Mouse (Mus musculus) gastrocnemius, postnatal 14 days (tissue): ENCODE results near the gene Cep83. TPM values are rescaled to one million over a fixed set of nuclear protein-coding genes. Genes with fewer than 3 reads are reported as not detected.

Experiments used
- DNase-seq: peaks from one replicate; pipeline ENCODE4 v3.0.0; 2021; ENCODE audit warnings: mixed read lengths
- intact Hi-C: fragments of 180-260 bp; cut with DNase I; formaldehyde crosslinking; loops from one replicate; pipeline ENCODE4 v1.15.1; 2025; ENCODE audit warnings: low total_unique reads
- total RNA-seq, 2 experiments: library from RNA; stranded (reverse); gene quantifications; 2 replicates each; pipeline ENCODE4 v1.2.3; 2021

Cep83 gene
- total RNA-seq, 2 experiments from 2014 or later = 12.2 to 13.4 TPM

GRCm38 (mm10) chr10:94747011-94747410, 58.6 kb downstream of the Cep83 start:
- intact Hi-C loops = no loop called here

GRCm38 (mm10) chr10:94771496-94771895, 83.0 kb downstream of the Cep83 start:
- intact Hi-C loops = no loop called here
- no peak for DNase-seq

More at GRCm38 (mm10) chr10:94747011-94747410, 58.6 kb downstream of the Cep83 start:
- peak; percentile 67 for DNase-seq

- intact Hi-C loops = no loop called here
- no peak for DNase-seq
Observed at GRCm38 (mm10) chr10:94777576-94777975, 89.1 kb downstream of the Cep83 start.

GRCm38 (mm10) chr10:94779319-94779718, 90.9 kb downstream of the Cep83 start:
- intact Hi-C loops = no loop called here
- no peak for DNase-seq

- intact Hi-C loops = no loop called here
- DNase-seq = no peak
Observed at GRCm38 (mm10) chr10:94780618-94781262, 92.3 kb downstream of the Cep83 start.

- intact Hi-C loops = no loop called here
- no peak for DNase-seq
Observed at GRCm38 (mm10) chr10:94789205-94789604, 100.8 kb downstream of the Cep83 start.

GRCm38 (mm10) chr10:94793914-94794313, 105.5 kb downstream of the Cep83 start:
- intact Hi-C loops = no loop called here
- no peak for DNase-seq

GRCm38 (mm10) chr10:94794666-94795244, 106.3 kb downstream of the Cep83 start:
- DNase-seq = no peak
- intact Hi-C loops = no loop called here

GRCm38 (mm10) chr10:94798128-94798527, 109.7 kb downstream of the Cep83 start:
- intact Hi-C loops = no loop called here
- no peak for DNase-seq

GRCm38 (mm10) chr10:94799485-94800239, 111.2 kb downstream of the Cep83 start:
- no peak for DNase-seq
- intact Hi-C loops = no loop called here

GRCm38 (mm10) chr10:94800677-94801354, 112.4 kb downstream of the Cep83 start:
- intact Hi-C loops = no loop called here

GRCm38 (mm10) chr10:94804029-94804908, 115.8 kb downstream of the Cep83 start:
- intact Hi-C loops = no loop called here
- no peak for DNase-seq

More at GRCm38 (mm10) chr10:94800677-94801354, 112.4 kb downstream of the Cep83 start:
- no peak for DNase-seq

- no peak for DNase-seq
- intact Hi-C loops = no loop called here
Observed at GRCm38 (mm10) chr10:94804909-94805220, 116.4 kb downstream of the Cep83 start.

- no peak for DNase-seq
Observed at GRCm38 (mm10) chr10:94807323-94807722, 118.9 kb downstream of the Cep83 start.

GRCm38 (mm10) chr10:94808275-94808674, 119.8 kb downstream of the Cep83 start:
- intact Hi-C loops = no loop called here
- DNase-seq = no peak

More at GRCm38 (mm10) chr10:94807323-94807722, 118.9 kb downstream of the Cep83 start:
- intact Hi-C loops = no loop called here

- no peak for DNase-seq
- intact Hi-C loops = no loop called here
Observed at GRCm38 (mm10) chr10:94809946-94810472, 121.6 kb downstream of the Cep83 start.

- intact Hi-C loops = no loop called here
- DNase-seq = no peak
Observed at GRCm38 (mm10) chr10:94811907-94812851, 123.7 kb downstream of the Cep83 start.

- intact Hi-C loops = no loop called here
Observed at GRCm38 (mm10) chr10:94818127-94818526, 129.7 kb downstream of the Cep83 start.

More at GRCm38 (mm10) chr10:94818127-94818526, 129.7 kb downstream of the Cep83 start:
- no peak for DNase-seq
